Mouse (Mus musculus) kidney, postnatal 14 days (tissue): ENCODE data around the gene Phf1.

Source experiments
- DNase-seq: peaks from one replicate; pipeline ENCODE4 v3.0.0; 2022; ENCODE audit warnings: mixed read lengths

Phf1 gene

GRCm38 (mm10) chr17:26933885-26934827 is 1.3 kb downstream of the Phf1 start:
- DNase-seq: no peak

GRCm38 (mm10) chr17:26935027-26935426 is 2.2 kb downstream of the Phf1 start:
- no peak for DNase-seq

- no peak for DNase-seq
Measured at GRCm38 (mm10) chr17:26936453-26936852, 3.6 kb downstream of the Phf1 start.

GRCm38 (mm10) chr17:26936921-26937695 is 4.3 kb downstream of the Phf1 start:
- no peak for DNase-seq

- DNase-seq: no peak
Measured at GRCm38 (mm10) chr17:26937883-26938695, 5.2 kb downstream of the Phf1 start.

- DNase-seq: no peak
Measured at GRCm38 (mm10) chr17:26938731-26939130, 5.9 kb downstream of the Phf1 start.

GRCm38 (mm10) chr17:26939178-26939972 is 6.5 kb downstream of the Phf1 start, which contains the start of gene Cuta:
Gene Cuta (minus strand): TSS chr17:26939569.
- peak; percentile 100 for DNase-seq

- DNase-seq: no peak
Measured at GRCm38 (mm10) chr17:26939973-26940300, 7.1 kb downstream of the Phf1 start.

GRCm38 (mm10) chr17:26941031-26941789 is 8.4 kb downstream of the Phf1 start, which contains the start of gene Syngap1:
Gene Syngap1 (plus strand): TSS chr17:26941253.
- DNase-seq: no peak

GRCm38 (mm10) chr17:26941841-26942570 is 9.2 kb downstream of the Phf1 start:
- no peak for DNase-seq

GRCm38 (mm10) chr17:26945824-26946495 is 13.1 kb downstream of the Phf1 start:
- no peak for DNase-seq

- DNase-seq: peak; percentile 90
Measured at GRCm38 (mm10) chr17:26946567-26946966, 13.7 kb downstream of the Phf1 start.

GRCm38 (mm10) chr17:26947231-26948100 is 14.6 kb downstream of the Phf1 start:
- no peak for DNase-seq

- peak; percentile 72 for DNase-seq
Measured at GRCm38 (mm10) chr17:26948316-26949050, 15.6 kb downstream of the Phf1 start.

- peak; percentile 40 for DNase-seq
Measured at GRCm38 (mm10) chr17:26949051-26949577, 16.3 kb downstream of the Phf1 start.

- no peak for DNase-seq
Measured at GRCm38 (mm10) chr17:26949866-26950265, 17.0 kb downstream of the Phf1 start.

- DNase-seq: no peak
Measured at GRCm38 (mm10) chr17:26950560-26951288, 17.9 kb downstream of the Phf1 start.
